Mouse (Mus musculus) stomach, embryonic 14.5 days (tissue): ENCODE data around the gene Olfr691. TPM values are rescaled to one million over a fixed set of nuclear protein-coding genes. Genes with fewer than 3 reads are reported as not detected.

Experiments used
- ATAC-seq: fragments of 200-750 bp; cut with Nextera tagmentation; 2 replicates; pipeline ENCODE4 v1.8.0; 2017; ENCODE audit warnings: low read depth, moderate TSS enrichment; ENCODE audit not compliant: insufficient number of reproducible peaks, insufficient read depth, low FRiP score
- H3K27ac ChIP-seq: fragments of 300-500 bp; sonication (generic); 2 replicates; pipeline ENCODE4 v1.5.1; 2014; ENCODE audit warnings: mild to moderate bottlenecking, low read length, moderate library complexity, mixed read lengths
- H3K27me3 ChIP-seq: fragments of 300-500 bp; sonication (generic); 2 replicates; pipeline ENCODE4 v1.6.1; 2014; ENCODE audit warnings: low read length, control low read depth, mixed read lengths; ENCODE audit not compliant: control insufficient read depth, insufficient read depth
- H3K36me3 ChIP-seq: fragments of 300-500 bp; sonication (generic); 2 replicates; pipeline ENCODE4 v1.6.1; 2014; ENCODE audit warnings: mild to moderate bottlenecking, control low read depth, low read length, moderate library complexity, mixed read lengths; ENCODE audit not compliant: control insufficient read depth, insufficient read depth
- H3K4me1 ChIP-seq: fragments of 300-500 bp; sonication (generic); 2 replicates; pipeline ENCODE4 v1.6.1; 2014; ENCODE audit warnings: low read length, control low read depth, mixed read lengths; ENCODE audit not compliant: control insufficient read depth, insufficient read depth
- H3K4me2 ChIP-seq: fragments of 300-500 bp; sonication (generic); replicated peaks from 2 replicates; pipeline ENCODE4 v1.6.1; 2014; ENCODE audit warnings: low read depth, low read length, control low read depth
- H3K4me3 ChIP-seq: fragments of 300-500 bp; sonication (generic); 2 replicates; pipeline ENCODE4 v1.5.1; 2014; ENCODE audit warnings: low read depth, low read length, control low read depth
- H3K9ac ChIP-seq: fragments of 300-500 bp; sonication (generic); replicated peaks from 2 replicates; pipeline ENCODE4 v1.6.1; 2014; ENCODE audit warnings: low read depth, mild to moderate bottlenecking, control low read depth, low read length, moderate library complexity, mixed read lengths
- H3K9me3 ChIP-seq: fragments of 300-500 bp; sonication (generic); 2 replicates; pipeline ENCODE4 v1.6.1; 2016; ENCODE audit warnings: low read depth, low read length, control low read depth; ENCODE audit not compliant: control insufficient read depth
- WGBS: fragments of 180-500 bp; shearing (Covaris S2); extraction: QIAGEN DNeasy Blood & Tissue Kit; methylation state at CpG from one replicate; pipeline ENCODE4 v1.1.7; 2014; 5-methylcytosine and 5-hydroxymethylcytosine counted together
- polyA plus RNA-seq: library from polyadenylated mRNA; unstranded; fragments of >200 nt; fragmentation: Nextera tagmentation; extraction: Ambion mirVana; gene quantifications from 2 replicates; pipeline ENCODE4 v1.2.1, GENCODE M21; 2014

Gene Olfr691
- not detected in 2 replicates for polyA plus RNA-seq

DNA sequence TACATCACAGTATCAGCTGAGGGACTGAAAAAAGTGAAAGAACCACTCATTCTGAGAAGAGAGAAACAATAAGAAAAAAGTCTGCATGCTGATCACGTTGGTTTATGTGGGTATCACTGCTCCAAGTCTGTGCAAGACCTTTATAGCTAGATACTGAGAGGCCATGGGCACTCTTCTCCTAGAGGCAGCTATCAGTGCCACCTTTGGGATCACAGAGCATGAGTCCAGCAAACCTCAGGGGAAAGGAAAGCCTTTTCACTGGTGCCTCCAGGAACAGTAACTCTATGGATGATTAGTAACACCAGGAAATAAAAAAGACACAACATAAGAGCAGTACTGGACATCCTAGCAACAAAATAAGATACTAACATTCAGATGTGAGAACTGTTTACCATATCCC, at the start of gene Olfr691:
Gene Olfr691 (minus strand): TSS at position 101 of the 400 bp plus-strand sequence.
- no peaks in the 10 kb centered on the region for H3K36me3 ChIP-seq
- H3K4me1 ChIP-seq: no peaks in the 10 kb centered on the region
- WGBS: 53% methylated on average over 1 of the region's 1 CpGs

DNA sequence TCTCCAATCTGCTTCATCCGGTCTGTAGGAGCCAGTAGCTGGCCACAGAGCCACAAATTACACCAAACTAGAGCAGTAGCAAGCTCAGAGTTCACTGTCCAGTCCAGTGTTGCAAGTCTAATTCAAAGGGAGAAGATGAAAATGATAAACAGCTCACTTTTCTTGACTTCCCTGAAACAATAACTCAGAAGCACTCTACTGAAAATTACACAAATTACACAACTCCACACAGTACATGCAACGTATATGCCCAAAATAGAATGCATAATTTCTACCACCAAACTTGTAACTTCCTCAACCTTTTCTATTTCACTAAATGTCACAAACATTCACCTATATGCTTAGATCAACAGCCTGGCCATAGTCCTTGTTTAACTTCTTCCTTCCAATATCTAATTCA, 48.2 kb upstream of the Olfr691 start:
- H3K9ac ChIP-seq: no peak overlapping the region
- no peaks in the 10 kb centered on the region for H3K9me3 ChIP-seq
- H3K4me2 ChIP-seq: no peak overlapping the region
- H3K27ac ChIP-seq: no peak overlapping the region
- no peaks in the 10 kb centered on the region for H3K4me1 ChIP-seq
- 95% methylated on average over 2 of the region's 2 CpGs for whole genome bisulfite sequencing
- H3K27me3 ChIP-seq: no peaks in the 10 kb centered on the region
- H3K36me3 ChIP-seq: peaks cover 49% of the 10 kb centered on the region
- ATAC-seq: no peak
- H3K4me3 ChIP-seq: no peak overlapping the region

More for the DNA sequence above, at the start of gene Olfr691:
- ATAC-seq: no peak
- Histone ChIP-seq H3K4me3 (no peak within 1 kb of the TSS), H3K9me3 (no peaks in the 10 kb centered on the region), H3K27me3 (no peaks in the 10 kb centered on the region), H3K27ac (no peak within 1 kb of the TSS), H3K4me2 (no peak within 1 kb of the TSS), H3K9ac (no peak within 1 kb of the TSS)

DNA sequence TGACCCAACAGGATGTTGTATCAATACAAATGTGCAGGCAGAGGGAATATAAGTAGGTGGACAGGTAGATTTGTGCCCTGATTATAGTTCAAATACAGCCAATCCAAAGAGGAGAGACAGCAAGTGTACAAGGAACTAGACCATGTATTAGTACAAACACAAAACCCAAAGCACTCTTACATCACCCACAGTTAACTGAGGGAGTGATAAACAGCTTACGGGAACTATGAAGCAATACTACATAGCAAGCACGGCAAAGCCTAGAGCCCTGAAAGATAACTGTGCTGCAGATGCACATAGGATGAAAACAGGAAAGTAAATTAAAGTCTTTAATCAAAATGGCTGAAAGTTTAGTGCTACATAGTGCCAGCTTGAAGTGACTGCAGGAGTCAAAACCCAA, 45.6 kb upstream of the Olfr691 start:
- Histone ChIP-seq H3K4me2 (no peak overlapping the region), H3K27ac (no peak overlapping the region), H3K4me1 (no peaks in the 10 kb centered on the region), H3K27me3 (no peaks in the 10 kb centered on the region), H3K9ac (no peak overlapping the region), H3K4me3 (no peak overlapping the region), H3K9me3 (no peaks in the 10 kb centered on the region), H3K36me3 (peaks cover 70% of the 10 kb centered on the region)
- 93% methylated on average over 2 of the region's 2 CpGs for WGBS
- ATAC-seq: no peak

DNA sequence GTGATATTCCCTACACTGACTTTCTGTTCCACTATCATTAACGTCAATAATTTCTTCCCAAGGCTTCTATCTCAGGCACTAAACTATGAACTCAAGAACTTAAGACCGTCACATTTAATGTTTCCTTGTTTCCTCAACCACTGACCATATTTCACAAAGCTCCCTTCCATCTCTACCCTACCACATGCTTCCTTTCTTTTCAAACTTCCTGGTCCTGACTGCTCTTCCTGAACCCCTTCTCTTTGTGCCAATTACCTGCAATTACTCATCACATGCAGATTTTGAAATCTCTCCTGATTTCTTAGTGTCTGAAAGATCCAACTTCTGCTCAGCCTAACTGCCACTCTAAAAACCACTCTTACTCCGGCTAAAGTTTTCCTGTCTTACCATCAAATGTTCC, 38.3 kb upstream of the Olfr691 start:
- Histone ChIP-seq H3K9me3 (no peaks in the 10 kb centered on the region), H3K4me3 (no peak overlapping the region), H3K36me3 (peaks cover 68% of the 10 kb centered on the region), H3K4me1 (no peaks in the 10 kb centered on the region), H3K4me2 (no peak overlapping the region), H3K27ac (no peak overlapping the region), H3K27me3 (no peaks in the 10 kb centered on the region), H3K9ac (no peak overlapping the region)
- 93% methylated on average over 3 of the region's 3 CpGs for WGBS
- ATAC-seq: no peak

DNA sequence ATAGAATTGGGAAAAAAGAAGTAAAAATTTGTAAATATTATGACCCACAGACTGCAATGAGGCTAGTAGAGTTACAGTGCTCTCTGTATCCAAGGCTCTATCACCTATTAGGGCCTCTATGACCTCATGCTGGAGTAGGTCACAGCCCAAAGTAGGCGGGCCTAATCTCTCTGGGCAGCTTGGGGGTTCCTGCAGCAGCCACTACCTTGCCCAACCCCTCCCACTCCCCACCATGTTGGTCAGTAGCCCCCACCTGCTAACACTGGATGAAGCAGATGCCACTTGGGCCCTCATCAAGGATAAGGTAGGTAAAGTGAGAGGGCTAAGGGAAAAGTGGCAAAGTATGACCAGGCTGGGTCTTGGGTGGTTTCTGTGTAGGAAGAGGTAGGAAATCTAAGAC, 32.8 kb upstream of the Olfr691 start, which contains the start of gene Gm5901:
Gene Gm5901 (plus strand): TSS at position 173 of the 400 bp plus-strand sequence.
- H3K9ac ChIP-seq: no peak within 1 kb of the TSS
- peaks cover 32% of the 10 kb centered on the region for H3K36me3 ChIP-seq
- ATAC-seq: no peak
- no peaks in the 10 kb centered on the region for H3K27me3 ChIP-seq
- no peak within 1 kb of the TSS for H3K27ac ChIP-seq
- no peaks in the 10 kb centered on the region for H3K4me1 ChIP-seq
- WGBS: 100% methylated on average over 1 of the region's 1 CpGs
- no peak within 1 kb of the TSS for H3K4me2 ChIP-seq
- no peak within 1 kb of the TSS for H3K4me3 ChIP-seq
- H3K9me3 ChIP-seq: no peaks in the 10 kb centered on the region

DNA sequence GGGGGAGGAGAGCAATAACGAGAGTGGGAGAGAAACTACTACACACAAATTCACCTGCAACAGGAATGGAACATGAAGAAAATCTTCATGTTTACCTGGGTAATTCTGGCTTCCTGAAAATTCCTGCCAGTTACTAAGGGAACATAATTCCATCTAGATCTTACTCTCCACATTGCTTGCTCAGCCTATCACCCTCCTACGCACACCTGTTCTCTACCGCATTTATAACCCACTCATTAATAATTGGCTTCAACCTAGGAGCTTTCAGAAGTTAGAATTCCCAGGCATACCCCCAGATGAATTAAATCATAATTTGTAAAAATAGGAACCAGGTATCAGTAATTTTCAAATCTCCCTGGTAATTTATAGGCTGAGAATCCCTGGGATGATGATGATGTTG, 31.9 kb upstream of the Olfr691 start:
- Histone ChIP-seq H3K36me3 (peaks cover 23% of the 10 kb centered on the region), H3K27me3 (no peaks in the 10 kb centered on the region), H3K27ac (no peak overlapping the region), H3K9ac (no peak overlapping the region), H3K4me2 (no peak overlapping the region), H3K9me3 (no peaks in the 10 kb centered on the region), H3K4me3 (no peak overlapping the region), H3K4me1 (no peaks in the 10 kb centered on the region)
- WGBS: 85% methylated on average over 3 of the region's 3 CpGs
- no peak for ATAC-seq

DNA sequence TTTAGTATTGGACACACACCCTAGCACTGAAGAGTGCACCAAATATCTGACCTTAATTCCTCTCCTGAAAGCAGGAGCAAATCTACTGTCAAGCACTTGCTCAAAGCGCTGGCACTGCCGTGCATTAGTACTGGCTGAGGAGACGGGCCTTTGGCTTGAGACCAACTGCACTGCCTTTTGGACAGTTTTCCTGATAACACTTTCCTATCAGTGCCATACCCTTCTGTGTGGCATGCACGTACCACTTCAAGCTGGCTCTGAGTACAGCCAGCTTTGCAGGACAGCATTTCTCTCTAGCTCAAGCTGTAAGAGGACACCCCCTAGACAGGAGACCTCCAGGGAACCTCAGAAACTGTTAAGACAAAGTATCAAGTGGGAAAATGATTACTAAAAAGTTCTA, 31.4 kb upstream of the Olfr691 start:
- Histone ChIP-seq H3K9me3 (no peaks in the 10 kb centered on the region), H3K4me2 (no peak overlapping the region), H3K9ac (no peak overlapping the region), H3K4me3 (no peak overlapping the region), H3K27me3 (no peaks in the 10 kb centered on the region), H3K27ac (no peak overlapping the region), H3K36me3 (peaks cover 19% of the 10 kb centered on the region), H3K4me1 (no peaks in the 10 kb centered on the region)
- WGBS: 87% methylated on average over 4 of the region's 4 CpGs
- ATAC-seq: no peak

DNA sequence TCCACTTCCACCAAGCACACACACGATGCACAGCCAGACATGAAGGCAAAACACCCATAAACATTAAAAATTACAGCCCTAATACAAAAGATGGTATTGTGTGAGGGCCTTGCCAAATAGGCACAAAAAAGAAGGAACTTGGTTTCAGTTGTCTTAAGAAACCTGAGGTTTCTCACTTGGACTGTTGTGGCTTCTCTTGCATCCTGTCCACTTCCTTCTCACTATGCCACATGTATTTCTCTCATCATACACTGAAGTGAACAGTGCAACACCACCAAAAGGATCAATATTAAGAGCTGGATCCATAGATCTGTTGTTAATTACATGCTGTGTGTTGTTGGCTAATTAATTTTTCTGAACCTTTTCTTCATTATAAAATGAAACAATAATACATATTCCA, 30.8 kb upstream of the Olfr691 start:
- H3K27ac ChIP-seq: no peak overlapping the region
- ATAC-seq: no peak
- H3K4me1 ChIP-seq: no peaks in the 10 kb centered on the region
- H3K4me2 ChIP-seq: no peak overlapping the region
- H3K4me3 ChIP-seq: no peak overlapping the region
- H3K36me3 ChIP-seq: peaks cover 13% of the 10 kb centered on the region
- WGBS: 88% methylated on average over 1 of the region's 1 CpGs
- no peaks in the 10 kb centered on the region for H3K9me3 ChIP-seq
- H3K27me3 ChIP-seq: no peaks in the 10 kb centered on the region
- no peak overlapping the region for H3K9ac ChIP-seq

DNA sequence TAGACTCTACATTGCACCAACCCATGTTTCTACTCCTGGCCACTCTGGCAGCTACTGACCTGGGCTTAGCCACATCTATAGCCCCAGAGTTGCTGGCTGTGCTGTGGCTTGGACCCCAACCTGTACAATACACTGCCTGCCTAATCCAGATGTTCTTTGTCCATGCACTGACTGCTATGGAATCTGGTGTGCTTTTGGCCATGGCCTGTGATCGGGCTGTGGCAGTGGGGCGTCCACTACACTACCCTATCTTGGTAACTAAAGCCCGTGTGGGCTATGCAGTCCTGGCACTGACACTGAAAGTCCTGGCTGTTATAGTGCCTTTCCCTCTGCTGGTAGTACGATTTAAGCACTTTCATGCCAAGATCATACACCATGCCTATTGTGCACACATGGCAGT, 26.5 kb upstream of the Olfr691 start:
- Histone ChIP-seq H3K9me3 (no peaks in the 10 kb centered on the region), H3K4me3 (no peak overlapping the region), H3K4me1 (no peaks in the 10 kb centered on the region), H3K4me2 (no peak overlapping the region), H3K36me3 (peaks cover 3% of the 10 kb centered on the region; the same call in 1 of the 2 replicates), H3K27ac (no peak overlapping the region), H3K9ac (no peak overlapping the region), H3K27me3 (no peaks in the 10 kb centered on the region)
- WGBS: 88% methylated on average over 4 of the region's 4 CpGs
- no peak for ATAC-seq
